Mouse (Mus musculus) splenic B cell, adult 2 months (primary cell): Measurements from ENCODE around the gene Slc25a40.

Experiments
- DNase-seq: peaks from one replicate; pipeline ENCODE4 v3.0.0-alpha.2; 2011; ENCODE audit warnings: low read depth, low spot score
- H3K27me3 ChIP-seq: 2 replicates; pipeline ENCODE4 v1.6.1; 2012; ENCODE audit warnings: mild to moderate bottlenecking, low read length, moderate library complexity, mixed read lengths; ENCODE audit not compliant: control insufficient read depth, poor library complexity, insufficient read depth, severe bottlenecking
- H3K36me3 ChIP-seq: 2 replicates; pipeline ENCODE4 v1.6.1; 2012; ENCODE audit warnings: mild to moderate bottlenecking, low read length, moderate library complexity, mixed read lengths; ENCODE audit not compliant: control insufficient read depth, poor library complexity, insufficient read depth, severe bottlenecking

Gene Slc25a40

GRCm38 (mm10) chr5:8439095-8439494 lies 16.4 kb downstream of the Slc25a40 start:
- Histone ChIP-seq H3K27me3 (no peaks in the 10 kb centered on the region), H3K36me3 (peaks cover 3% of the 10 kb centered on the region; the same call in 1 of the 2 replicates)
- no peak for DNase-seq

- Histone ChIP-seq H3K36me3 (no peaks in the 10 kb centered on the region), H3K27me3 (no peaks in the 10 kb centered on the region)
- DNase-seq: no peak
Observed at GRCm38 (mm10) chr5:8455565-8455964, 32.9 kb downstream of the Slc25a40 start.

GRCm38 (mm10) chr5:8456561-8456960 lies 33.9 kb downstream of the Slc25a40 start:
- DNase-seq: peak; percentile 21
- H3K36me3 ChIP-seq: no peaks in the 10 kb centered on the region
- no peaks in the 10 kb centered on the region for H3K27me3 ChIP-seq

GRCm38 (mm10) chr5:8487989-8488700 lies 65.5 kb downstream of the Slc25a40 start:
- Histone ChIP-seq H3K36me3 (no peaks in the 10 kb centered on the region), H3K27me3 (no peaks in the 10 kb centered on the region)
- DNase-seq: no peak

GRCm38 (mm10) chr5:8488701-8489297 lies 66.1 kb downstream of the Slc25a40 start:
- DNase-seq: no peak
- Histone ChIP-seq H3K27me3 (no peaks in the 10 kb centered on the region), H3K36me3 (no peaks in the 10 kb centered on the region)

GRCm38 (mm10) chr5:8489471-8490110 lies 66.9 kb downstream of the Slc25a40 start:
- Histone ChIP-seq H3K36me3 (no peaks in the 10 kb centered on the region), H3K27me3 (no peaks in the 10 kb centered on the region)
- peak; percentile 67 for DNase-seq

- DNase-seq: no peak
- no peaks in the 10 kb centered on the region for H3K27me3 ChIP-seq
- H3K36me3 ChIP-seq: no peaks in the 10 kb centered on the region
Observed at GRCm38 (mm10) chr5:8491778-8492177, 69.1 kb downstream of the Slc25a40 start.
